Mouse (Mus musculus): Measurements from ENCODE around the gene Ubqln4. TPM values are rescaled to one million over a fixed set of nuclear protein-coding genes. Genes with fewer than 3 reads are reported as not detected.

Ubqln4 gene
- polyA plus RNA-seq, 1 experiment from 2014 or later = 18.4 TPM

DNA sequence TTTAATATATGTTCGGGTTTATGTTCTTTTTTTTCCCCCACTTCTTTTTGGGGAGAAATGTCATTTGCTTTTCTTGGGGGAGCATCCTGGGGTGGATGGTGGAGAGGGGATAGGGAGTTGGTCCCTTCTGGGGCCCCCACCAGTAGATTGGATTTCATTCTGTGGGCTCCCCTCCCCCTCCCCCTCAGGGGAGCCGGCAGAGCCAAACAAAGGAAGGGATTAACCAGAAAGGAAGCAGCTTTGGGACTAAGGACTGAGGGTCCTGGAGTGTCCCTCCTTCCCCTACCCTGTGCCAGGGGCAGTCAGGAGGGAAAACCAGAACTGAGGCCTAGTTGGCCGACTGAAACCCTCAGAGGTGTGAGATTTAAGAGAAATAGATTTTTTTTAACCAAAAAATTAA lies 14.2 kb upstream of the Ubqln4 start:
- H3K9ac ChIP-seq (replicated peaks; ENCODE audit: low read depth) = no peak overlapping the region
- ATAC-seq (no peak), DNase-seq (ENCODE audit: low spot score) (peak; percentile 4)
- H3K9me3 ChIP-seq (ENCODE audit: low read length) = no peaks in the 10 kb centered on the region
- no peak overlapping the region for H3K4me2 ChIP-seq (replicated peaks; ENCODE audit: low read depth, low read length)
- no peak overlapping the region for H3K4me3 ChIP-seq (ENCODE audit: low read depth, low read length)
- 33% methylated on average over 3 of the region's 3 CpGs for WGBS
- H3K4me1 ChIP-seq (ENCODE audit: insufficient read depth, low read depth, low read length) = peaks cover 12% of the 10 kb centered on the region; the same call in 1 of the 2 replicates
- TF ChIP-seq EP300 (IDR thresholded peaks at IDR 0.05) = no peak
- no peak for TF ChIP-seq CTCF (IDR thresholded peaks at IDR 0.05)
- no peaks in the 10 kb centered on the region for H3K36me3 ChIP-seq (ENCODE audit: insufficient read depth, low read length)
- H3K27ac ChIP-seq (ENCODE audit: low read length) = no peak overlapping the region
- H3K27me3 ChIP-seq (replicated peaks; ENCODE audit: insufficient read depth, low read length) = no peaks in the 10 kb centered on the region

GRCm38 (mm10) chr3:88540085-88540484 lies 13.5 kb upstream of the Ubqln4 start:
- DNase-seq (ENCODE audit: low spot score) = peak; percentile 3
- Histone ChIP-seq H3K9me3 (ENCODE audit: low read length) (no peaks in the 10 kb centered on the region), H3K36me3 (ENCODE audit: insufficient read depth, low read length) (no peaks in the 10 kb centered on the region), H3K27me3 (replicated peaks; ENCODE audit: insufficient read depth, low read length) (no peaks in the 10 kb centered on the region), H3K27ac (ENCODE audit: low read length) (no peak overlapping the region), H3K4me2 (replicated peaks; ENCODE audit: low read depth, low read length) (no peak overlapping the region), H3K4me3 (ENCODE audit: low read depth, low read length) (no peak overlapping the region), H3K9ac (replicated peaks; ENCODE audit: low read depth) (no peak overlapping the region), H3K4me1 (ENCODE audit: insufficient read depth, low read depth, low read length) (peaks cover 12% of the 10 kb centered on the region; the same call in 1 of the 2 replicates)
- TF ChIP-seq CTCF (IDR thresholded peaks at IDR 0.05) = no peak
- TF ChIP-seq EP300 (IDR thresholded peaks at IDR 0.05) = no peak
- no peak for ATAC-seq
- 58% methylated on average over 5 of the region's 5 CpGs for WGBS

GRCm38 (mm10) chr3:88541622-88542401 lies 11.7 kb upstream of the Ubqln4 start:
- no peak for DNase-seq (ENCODE audit: low spot score)
- Histone ChIP-seq H3K9me3 (ENCODE audit: low read length) (no peaks in the 10 kb centered on the region), H3K4me3 (ENCODE audit: low read depth, low read length) (no peak overlapping the region), H3K27me3 (replicated peaks; ENCODE audit: insufficient read depth, low read length) (no peaks in the 10 kb centered on the region), H3K27ac (ENCODE audit: low read length) (no peak overlapping the region), H3K4me2 (replicated peaks; ENCODE audit: low read depth, low read length) (no peak overlapping the region), H3K9ac (replicated peaks; ENCODE audit: low read depth) (no peak overlapping the region), H3K4me1 (ENCODE audit: insufficient read depth, low read depth, low read length) (0 out of 2 replicates have a peak, but pooled peaks cover 4% of the 10 kb centered on the region), H3K36me3 (ENCODE audit: insufficient read depth, low read length) (no peaks in the 10 kb centered on the region)
- WGBS = 70% methylated on average over 6 of the region's 7 CpGs
- no peak for ATAC-seq
- TF ChIP-seq CTCF (IDR thresholded peaks at IDR 0.05) (no peak), EP300 (IDR thresholded peaks at IDR 0.05) (no peak)

DNA sequence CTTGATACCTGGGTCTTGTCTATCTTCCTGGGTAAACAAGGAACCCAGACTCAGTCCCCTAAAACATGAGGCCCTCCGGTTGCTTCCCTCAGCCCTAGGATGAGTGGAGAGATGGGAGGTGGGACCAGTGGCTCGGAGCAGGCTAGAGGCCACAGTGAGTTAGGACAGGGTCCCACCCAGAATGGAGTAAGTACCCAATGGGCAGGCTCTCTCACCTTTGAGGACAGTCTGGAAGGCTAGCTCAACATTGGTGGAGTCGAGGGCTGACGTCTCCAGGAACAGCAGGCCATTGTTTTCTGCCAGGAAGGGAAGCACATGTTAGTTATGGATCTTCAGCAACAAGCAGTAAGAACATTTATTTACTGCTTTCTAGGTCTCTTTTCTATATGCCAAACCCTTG lies 11.1 kb upstream of the Ubqln4 start:
- H3K27me3 ChIP-seq (replicated peaks; ENCODE audit: insufficient read depth, low read length) = no peaks in the 10 kb centered on the region
- H3K36me3 ChIP-seq (ENCODE audit: insufficient read depth, low read length) = no peaks in the 10 kb centered on the region
- H3K4me1 ChIP-seq (ENCODE audit: insufficient read depth, low read depth, low read length) = no peaks in the 10 kb centered on the region
- H3K27ac ChIP-seq (ENCODE audit: low read length) = no peak overlapping the region
- no peaks in the 10 kb centered on the region for H3K9me3 ChIP-seq (ENCODE audit: low read length)
- 41% methylated on average over 4 of the region's 4 CpGs for WGBS
- no peak overlapping the region for H3K9ac ChIP-seq (replicated peaks; ENCODE audit: low read depth)
- no peak for TF ChIP-seq EP300 (IDR thresholded peaks at IDR 0.05)
- TF ChIP-seq CTCF (IDR thresholded peaks at IDR 0.05) = no peak
- no peak overlapping the region for H3K4me3 ChIP-seq (ENCODE audit: low read depth, low read length)
- no peak overlapping the region for H3K4me2 ChIP-seq (replicated peaks; ENCODE audit: low read depth, low read length)
- ATAC-seq = no peak
- peak; percentile 4 for DNase-seq (ENCODE audit: low spot score)

DNA sequence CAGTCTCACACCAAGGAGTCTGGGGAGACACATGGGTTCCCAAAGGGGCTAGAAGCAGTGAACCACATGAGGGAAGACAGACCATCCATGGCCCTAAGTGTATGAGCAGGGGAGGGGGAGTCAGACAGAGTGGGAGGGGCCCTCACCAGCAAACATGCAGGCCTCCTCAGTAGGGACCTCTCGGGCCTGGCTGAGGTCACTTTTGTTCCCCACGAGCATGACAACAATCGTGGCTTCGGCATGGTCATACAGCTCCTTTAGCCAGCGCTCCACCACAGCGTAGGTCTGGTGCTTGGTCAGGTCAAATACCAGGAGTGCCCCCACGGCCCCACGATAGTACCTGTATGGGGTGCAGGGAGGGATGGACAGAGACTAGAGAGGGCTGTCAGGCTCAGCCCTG lies 10.4 kb upstream of the Ubqln4 start:
- H3K9me3 ChIP-seq (ENCODE audit: low read length) = no peaks in the 10 kb centered on the region
- H3K36me3 ChIP-seq (ENCODE audit: insufficient read depth, low read length) = no peaks in the 10 kb centered on the region
- ATAC-seq = no peak
- H3K9ac ChIP-seq (replicated peaks; ENCODE audit: low read depth) = no peak overlapping the region
- H3K27ac ChIP-seq (ENCODE audit: low read length) = no peak overlapping the region
- H3K4me2 ChIP-seq (replicated peaks; ENCODE audit: low read depth, low read length) = no peak overlapping the region
- no peaks in the 10 kb centered on the region for H3K4me1 ChIP-seq (ENCODE audit: insufficient read depth, low read depth, low read length)
- WGBS = 75% methylated on average over 8 of the region's 8 CpGs
- no peaks in the 10 kb centered on the region for H3K27me3 ChIP-seq (replicated peaks; ENCODE audit: insufficient read depth, low read length)
- no peak for TF ChIP-seq EP300 (IDR thresholded peaks at IDR 0.05)
- TF ChIP-seq CTCF (IDR thresholded peaks at IDR 0.05) = no peak
- DNase-seq (ENCODE audit: low spot score) = peak; percentile 4
- no peak overlapping the region for H3K4me3 ChIP-seq (ENCODE audit: low read depth, low read length)

DNA sequence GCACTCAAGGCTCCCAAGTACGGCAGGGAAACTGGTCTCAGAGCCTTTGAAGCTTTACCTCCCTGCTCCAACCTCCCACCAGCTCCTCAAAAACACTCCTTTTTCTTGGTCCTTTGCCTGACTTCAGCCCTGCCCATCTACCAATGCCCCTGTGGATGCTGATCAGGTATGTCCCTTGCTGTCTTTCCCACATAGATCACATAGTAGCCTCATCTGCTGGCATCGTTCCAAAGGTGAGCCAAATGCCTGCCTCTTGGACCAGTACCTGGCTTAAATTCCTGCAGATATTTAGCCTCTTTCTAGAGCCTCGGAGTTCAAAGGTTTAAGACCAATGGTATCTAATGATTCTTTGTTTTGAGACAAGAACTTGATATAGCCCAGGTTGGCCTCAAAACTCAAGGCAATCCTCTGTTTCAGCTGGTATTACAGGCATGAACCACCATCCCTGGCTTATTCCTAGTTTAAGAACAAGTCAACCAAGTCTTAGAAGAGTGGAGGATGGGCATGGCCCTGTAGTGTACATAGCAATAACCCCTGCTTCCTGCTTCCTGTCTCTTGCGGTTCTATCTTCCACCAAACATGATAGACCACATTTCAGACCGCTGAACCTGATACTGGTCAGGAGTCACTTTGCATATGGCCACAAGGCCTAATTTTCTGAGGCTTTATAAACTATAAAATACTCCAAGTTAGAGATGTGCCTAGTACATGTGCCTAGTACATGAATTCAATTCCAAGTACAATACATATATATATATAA lies 9.7 kb upstream of the Ubqln4 start:
- Histone ChIP-seq H3K4me1 (ENCODE audit: insufficient read depth, low read depth, low read length) (no peaks in the 10 kb centered on the region), H3K9ac (replicated peaks; ENCODE audit: low read depth) (no peak overlapping the region), H3K27me3 (replicated peaks; ENCODE audit: insufficient read depth, low read length) (no peaks in the 10 kb centered on the region), H3K27ac (ENCODE audit: low read length) (no peak overlapping the region), H3K9me3 (ENCODE audit: low read length) (no peaks in the 10 kb centered on the region), H3K4me3 (ENCODE audit: low read depth, low read length) (no peak overlapping the region), H3K36me3 (ENCODE audit: insufficient read depth, low read length) (no peaks in the 10 kb centered on the region), H3K4me2 (replicated peaks; ENCODE audit: low read depth, low read length) (no peak overlapping the region)
- no peak for ATAC-seq
- 43% methylated on average over 5 of the region's 5 CpGs for WGBS
- DNase-seq (ENCODE audit: low spot score) = peak; percentile 5
- TF ChIP-seq EP300 (IDR thresholded peaks at IDR 0.05) = no peak
- TF ChIP-seq CTCF (IDR thresholded peaks at IDR 0.05) = no peak

All from lung, postnatal 0 days (tissue).